Mouse (Mus musculus): ENCODE results near the gene Gm13043.
"Not testable (repeated sequence)": the region's sequence is repeated elsewhere in the genome, so short reads cannot be mapped to it uniquely, and the experiment has no call there.

DNA sequence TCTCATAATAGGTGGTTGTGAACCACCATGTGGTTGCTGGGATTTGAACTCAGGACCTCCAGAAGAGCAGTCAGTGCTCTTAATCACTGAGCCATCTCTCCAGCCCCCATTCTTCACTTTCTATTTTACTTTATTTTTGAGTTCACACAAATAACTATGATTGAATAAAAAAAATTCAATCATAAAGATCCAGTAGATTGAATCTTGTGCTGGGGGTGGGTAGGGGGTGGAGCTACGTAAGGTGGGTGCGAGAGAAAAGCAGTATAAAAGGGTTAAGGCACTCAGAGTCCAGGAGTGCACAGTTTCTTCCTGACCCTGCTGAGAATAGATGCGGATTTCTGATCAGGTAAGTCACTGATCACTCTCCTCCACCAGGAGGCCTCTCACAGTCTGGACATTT lies 40.3 kb downstream of the Gm13043 start, which contains the start of the genes BC080695 and Gm13057:
- TF ChIP-seq CTCF (conservative IDR thresholded peaks at IDR 0.05; ENCODE audit: low read length); NANOG (IDR thresholded peaks at IDR 0.05; ENCODE audit: borderline replicate concordance, low read length); POU5F1 (IDR thresholded peaks at IDR 0.05; ENCODE audit: borderline replicate concordance, low read length): not testable (repeated sequence)
